Mouse (Mus musculus) lung, embryonic 15.5 days (tissue): Measurements from ENCODE around the gene Cks1b. TPM values are rescaled to one million over a fixed set of nuclear protein-coding genes. Genes with fewer than 3 reads are reported as not detected.

Experiments
- ATAC-seq: fragments of 200-750 bp; cut with Nextera tagmentation; 2 replicates; pipeline ENCODE4 v1.8.0; 2017; ENCODE audit warnings: moderate number of reproducible peaks, borderline replicate concordance; ENCODE audit not compliant: low FRiP score, low TSS enrichment; ENCODE audit errors: extremely low read depth
- H3K27ac ChIP-seq: fragments of 300-500 bp; sonication (generic); 2 replicates; pipeline ENCODE4 v1.5.1; 2015; ENCODE audit warnings: moderate library complexity, mild to moderate bottlenecking, inconsistent platforms
- H3K27me3 ChIP-seq: fragments of 300-500 bp; sonication (generic); 2 replicates; pipeline ENCODE4 v1.6.1; 2015; ENCODE audit warnings: inconsistent platforms
- H3K36me3 ChIP-seq: fragments of 300-500 bp; sonication (generic); 2 replicates; pipeline ENCODE4 v1.6.1; 2015; ENCODE audit warnings: inconsistent platforms
- H3K4me1 ChIP-seq: fragments of 300-500 bp; sonication (generic); 2 replicates; pipeline ENCODE4 v1.6.1; 2015; ENCODE audit warnings: inconsistent platforms
- H3K4me2 ChIP-seq: fragments of 300-500 bp; sonication (generic); 2 replicates; pipeline ENCODE4 v1.6.1; 2015; ENCODE audit warnings: inconsistent platforms, mild to moderate bottlenecking, moderate library complexity
- H3K4me3 ChIP-seq: fragments of 300-500 bp; sonication (generic); 2 replicates; pipeline ENCODE4 v1.5.1; 2015; ENCODE audit warnings: mild to moderate bottlenecking, inconsistent platforms
- H3K9ac ChIP-seq: fragments of 300-500 bp; sonication (generic); 2 replicates; pipeline ENCODE4 v1.6.1; 2015; ENCODE audit warnings: inconsistent platforms
- H3K9me3 ChIP-seq: fragments of 300-500 bp; sonication (generic); 2 replicates; pipeline ENCODE4 v1.6.1; 2016; ENCODE audit warnings: inconsistent platforms
- WGBS: fragments of 180-500 bp; shearing (Covaris S2); methylation state at CpG from one replicate; pipeline ENCODE4 v1.1.7; 2015; 5-methylcytosine and 5-hydroxymethylcytosine counted together
- polyA plus RNA-seq: library from polyadenylated mRNA; unstranded; fragments of >200 nt; fragmentation: Nextera tagmentation; extraction: Ambion mirVana; gene quantifications from 2 replicates; pipeline ENCODE4 v1.2.1, GENCODE M21; 2015

Cks1b gene
- polyA plus RNA-seq, 1 experiment from 2014 or later: 556 TPM

GRCm38 (mm10) chr3:89410864-89411263, 7.3 kb downstream of the Cks1b start:
- Histone ChIP-seq H3K27ac (no peak overlapping the region), H3K36me3 (peaks cover 26% of the 10 kb centered on the region)
- ATAC-seq: no peak

GRCm38 (mm10) chr3:89409701-89410100, 8.5 kb downstream of the Cks1b start:
- Histone ChIP-seq H3K27ac (no peak overlapping the region), H3K27me3 (no peaks in the 10 kb centered on the region), H3K9ac (no peak overlapping the region), H3K4me2 (no peak overlapping the region), H3K4me3 (no peak overlapping the region), H3K9me3 (no peaks in the 10 kb centered on the region), H3K4me1 (peaks cover 12% of the 10 kb centered on the region), H3K36me3 (peaks cover 14% of the 10 kb centered on the region)
- no peak for ATAC-seq
- 94% methylated on average over 3 of the region's 3 CpGs for WGBS

More at GRCm38 (mm10) chr3:89410864-89411263, 7.3 kb downstream of the Cks1b start:
- Histone ChIP-seq H3K9ac (peak overlapping the region; percentile 49), H3K27me3 (no peaks in the 10 kb centered on the region), H3K4me3 (peak overlapping the region; percentile 52), H3K9me3 (no peaks in the 10 kb centered on the region), H3K4me1 (peaks cover 12% of the 10 kb centered on the region), H3K4me2 (peak overlapping the region; percentile 62)
- 75% methylated on average over 10 of the region's 10 CpGs for WGBS

GRCm38 (mm10) chr3:89408448-89408847, 9.7 kb downstream of the Cks1b start:
- ATAC-seq: no peak
- Histone ChIP-seq H3K36me3 (peaks cover 12% of the 10 kb centered on the region), H3K9ac (no peak overlapping the region)

GRCm38 (mm10) chr3:89406887-89407286, 11.3 kb downstream of the Cks1b start:
- no peak for ATAC-seq
- no peak overlapping the region for H3K4me2 ChIP-seq
- no peaks in the 10 kb centered on the region for H3K27me3 ChIP-seq
- no peak overlapping the region for H3K9ac ChIP-seq
- WGBS: 87% methylated on average over 6 of the region's 6 CpGs
- H3K4me1 ChIP-seq: peaks cover 12% of the 10 kb centered on the region
- H3K27ac ChIP-seq: no peak overlapping the region
- no peaks in the 10 kb centered on the region for H3K9me3 ChIP-seq
- no peak overlapping the region for H3K4me3 ChIP-seq
- peaks cover 24% of the 10 kb centered on the region for H3K36me3 ChIP-seq

More at GRCm38 (mm10) chr3:89408448-89408847, 9.7 kb downstream of the Cks1b start:
- Histone ChIP-seq H3K4me3 (no peak overlapping the region), H3K4me2 (no peak overlapping the region), H3K27me3 (no peaks in the 10 kb centered on the region), H3K27ac (no peak overlapping the region), H3K4me1 (peaks cover 12% of the 10 kb centered on the region), H3K9me3 (no peaks in the 10 kb centered on the region)
- WGBS: 64% methylated on average over 16 of the region's 16 CpGs

GRCm38 (mm10) chr3:89402693-89403092, 15.5 kb downstream of the Cks1b start, which contains the start of gene Lenep:
Lenep (minus strand) TSS chr3:89402793.
- peaks cover 24% of the 10 kb centered on the region for H3K36me3 ChIP-seq
- WGBS: 70% methylated on average over 5 of the region's 5 CpGs

GRCm38 (mm10) chr3:89401329-89401728, 16.9 kb downstream of the Cks1b start:
- no peak overlapping the region for H3K4me3 ChIP-seq
- H3K27ac ChIP-seq: no peak overlapping the region
- WGBS: 82% methylated on average over 7 of the region's 7 CpGs
- no peaks in the 10 kb centered on the region for H3K9me3 ChIP-seq
- H3K4me1 ChIP-seq: peaks cover 6% of the 10 kb centered on the region
- H3K36me3 ChIP-seq: peaks cover 20% of the 10 kb centered on the region
- no peak for ATAC-seq
- H3K4me2 ChIP-seq: no peak overlapping the region
- H3K9ac ChIP-seq: no peak overlapping the region
- no peaks in the 10 kb centered on the region for H3K27me3 ChIP-seq

More at GRCm38 (mm10) chr3:89402693-89403092, 15.5 kb downstream of the Cks1b start, which contains the start of gene Lenep:
- no peaks in the 10 kb centered on the region for H3K27me3 ChIP-seq
- no peaks in the 10 kb centered on the region for H3K9me3 ChIP-seq
- H3K9ac ChIP-seq: no peak within 1 kb of the TSS
- no peak within 1 kb of the TSS for H3K4me3 ChIP-seq
- H3K4me2 ChIP-seq: no peak within 1 kb of the TSS
- no peak for ATAC-seq
- no peak within 1 kb of the TSS for H3K27ac ChIP-seq
- H3K4me1 ChIP-seq: peaks cover 4% of the 10 kb centered on the region; the same call in 1 of the 2 replicates

GRCm38 (mm10) chr3:89396654-89397005, 21.6 kb downstream of the Cks1b start:
- H3K27ac ChIP-seq: 0 out of 2 replicates have a peak overlapping the region, but pooled peaks have one; percentile 93
- no peaks in the 10 kb centered on the region for H3K9me3 ChIP-seq
- H3K9ac ChIP-seq: peak overlapping the region; percentile 48; the same call in 1 of the 2 replicates
- no peaks in the 10 kb centered on the region for H3K27me3 ChIP-seq
- ATAC-seq: no peak
- H3K4me2 ChIP-seq: peak overlapping the region; percentile 97
- H3K4me3 ChIP-seq: peak overlapping the region; percentile 60
- H3K36me3 ChIP-seq: no peaks in the 10 kb centered on the region; the same call in 1 of the 2 replicates
- H3K4me1 ChIP-seq: peaks cover 32% of the 10 kb centered on the region
- under 1% methylated on average over 4 of the region's 4 CpGs for WGBS

- 1% methylated on average over 42 of the region's 44 CpGs for WGBS
- H3K27ac ChIP-seq: peak overlapping the region; percentile 93
- no peaks in the 10 kb centered on the region for H3K36me3 ChIP-seq
- peak overlapping the region; percentile 60 for H3K4me3 ChIP-seq
- H3K27me3 ChIP-seq: no peaks in the 10 kb centered on the region
- H3K4me2 ChIP-seq: peak overlapping the region; percentile 97
- peaks cover 38% of the 10 kb centered on the region for H3K4me1 ChIP-seq
- H3K9ac ChIP-seq: peak overlapping the region; percentile 48
- no peak for ATAC-seq
- no peaks in the 10 kb centered on the region for H3K9me3 ChIP-seq
These were observed 22.2 kb downstream of the Cks1b start for GRCm38 (mm10) chr3:89395806-89396653.

- H3K4me1 ChIP-seq: peaks cover 44% of the 10 kb centered on the region
- H3K9ac ChIP-seq: peak overlapping the region; percentile 59
- H3K4me2 ChIP-seq: peak overlapping the region; percentile 97
- H3K27ac ChIP-seq: peak overlapping the region; percentile 93
- H3K27me3 ChIP-seq: no peaks in the 10 kb centered on the region
- 4% methylated on average over 10 of the region's 10 CpGs for WGBS
- no peaks in the 10 kb centered on the region for H3K9me3 ChIP-seq
- peak overlapping the region; percentile 60 for H3K4me3 ChIP-seq
- ATAC-seq: no peak
- no peaks in the 10 kb centered on the region for H3K36me3 ChIP-seq
These were observed 22.8 kb downstream of the Cks1b start for GRCm38 (mm10) chr3:89395419-89395805.

GRCm38 (mm10) chr3:89394894-89395256, 23.3 kb downstream of the Cks1b start:
- H3K9me3 ChIP-seq: no peaks in the 10 kb centered on the region
- H3K27ac ChIP-seq: peak overlapping the region; percentile 93
- H3K4me2 ChIP-seq: peak overlapping the region; percentile 97
- H3K36me3 ChIP-seq: no peaks in the 10 kb centered on the region
- H3K9ac ChIP-seq: peak overlapping the region; percentile 59
- 0% methylated on average over 12 of the region's 12 CpGs for WGBS
- H3K4me3 ChIP-seq: peak overlapping the region; percentile 60
- H3K27me3 ChIP-seq: no peaks in the 10 kb centered on the region
- peak; percentile 4; the same call in 1 of the 2 replicates for ATAC-seq
- peaks cover 50% of the 10 kb centered on the region for H3K4me1 ChIP-seq

- Histone ChIP-seq H3K27me3 (no peaks in the 10 kb centered on the region), H3K9ac (peak within 1 kb of the TSS; percentile 59), H3K36me3 (no peaks in the 10 kb centered on the region), H3K27ac (peak within 1 kb of the TSS; percentile 93), H3K4me3 (peak within 1 kb of the TSS; percentile 60), H3K4me2 (peak within 1 kb of the TSS; percentile 97), H3K4me1 (peaks cover 56% of the 10 kb centered on the region), H3K9me3 (no peaks in the 10 kb centered on the region)
- peak; percentile 50 for ATAC-seq
- 0% methylated on average over 41 of the region's 42 CpGs for WGBS
These were observed 23.9 kb downstream of the Cks1b start, which contains the start of gene Zbtb7b for GRCm38 (mm10) chr3:89394006-89394893. Zbtb7b (minus strand) TSS chr3:89394776.
